Mouse (Mus musculus): Measurements from ENCODE around the gene Vav3. TPM values are rescaled to one million over a fixed set of nuclear protein-coding genes. Genes with fewer than 3 reads are reported as not detected.

Vav3 gene
- polyA plus RNA-seq, 1 experiment, result 2.3 TPM

DNA sequence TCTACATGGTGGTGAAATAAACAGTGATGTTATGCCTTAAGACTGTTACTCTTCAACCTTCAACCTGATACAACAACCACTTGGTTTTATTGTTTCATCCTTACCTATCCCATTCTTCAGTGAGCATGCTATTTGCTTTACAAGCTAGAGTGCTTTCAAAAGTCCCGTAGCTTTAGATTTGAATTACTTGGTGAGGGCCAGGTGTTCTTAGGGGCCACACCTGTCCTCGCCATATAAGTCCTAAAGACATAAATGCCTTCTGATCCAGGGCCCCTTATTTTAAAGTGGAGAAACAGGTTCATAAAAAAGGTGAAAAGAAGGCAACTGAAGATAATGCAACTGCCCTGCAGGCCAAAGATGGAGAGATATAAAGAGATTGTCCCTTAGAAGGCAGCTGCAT is 224.0 kb downstream of the Vav3 start:
- H3K27ac ChIP-seq (ENCODE audit: insufficient read depth, low read length), result no peak overlapping the region
- H3K27me3 ChIP-seq (ENCODE audit: control insufficient read depth, insufficient read depth, low read length, poor library complexity, severe bottlenecking), result peaks cover 1% of the 10 kb centered on the region; the same call in 1 of the 2 replicates
- H3K9ac ChIP-seq (ENCODE audit: low read depth, poor library complexity, severe bottlenecking), result no peak overlapping the region
- peaks cover 3% of the 10 kb centered on the region for H3K4me1 ChIP-seq (ENCODE audit: control insufficient read depth, insufficient read depth, low read length)
- no peak overlapping the region for H3K4me3 ChIP-seq (ENCODE audit: low read depth, low read length)
- no peak for TF ChIP-seq EP300 (IDR thresholded peaks at IDR 0.05; ENCODE audit: insufficient read depth, low read depth, low read length)
- no peaks in the 10 kb centered on the region for H3K36me3 ChIP-seq (ENCODE audit: control insufficient read depth, insufficient read depth, low read length, poor library complexity, severe bottlenecking)
- no peaks in the 10 kb centered on the region for H3K9me3 ChIP-seq (replicated peaks; ENCODE audit: control insufficient read depth, insufficient read depth, low read length, poor library complexity, severe bottlenecking)

DNA sequence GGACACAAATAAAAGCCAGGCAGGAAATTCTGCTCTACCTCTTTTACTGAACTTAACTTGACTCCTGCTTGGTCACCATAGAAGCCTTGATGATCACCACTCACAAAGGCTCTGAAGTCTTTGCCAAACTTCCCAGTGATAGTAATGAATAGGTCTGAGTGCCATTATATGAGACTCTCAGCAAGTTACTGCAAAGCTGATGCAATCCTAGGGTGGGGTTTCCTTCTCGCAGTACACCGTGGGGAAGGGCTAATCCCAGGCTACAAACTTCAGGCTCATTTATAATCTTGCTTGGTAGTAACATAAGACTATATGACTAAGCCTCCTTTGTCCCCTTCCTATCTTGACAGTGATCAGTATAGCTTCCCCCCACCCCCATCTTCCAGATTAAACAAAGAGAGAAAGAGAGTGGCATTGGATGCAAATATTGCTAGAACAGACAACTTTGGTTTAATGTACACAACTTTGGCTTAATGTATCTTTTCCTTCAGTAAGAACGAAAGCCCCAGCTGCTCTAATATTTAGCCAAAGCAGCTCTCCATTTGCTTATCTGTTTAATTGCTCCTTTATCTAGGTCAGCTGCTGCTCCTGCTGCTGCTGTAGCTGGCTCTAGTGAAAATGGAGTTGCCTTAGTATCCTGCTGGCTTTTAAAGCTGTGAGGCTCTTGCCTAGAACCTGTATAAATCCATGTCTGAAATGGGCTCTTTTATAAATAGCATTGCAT is 228.3 kb downstream of the Vav3 start:
- H3K4me1 ChIP-seq (ENCODE audit: control insufficient read depth, insufficient read depth, low read length), result peaks cover 3% of the 10 kb centered on the region
- TF ChIP-seq CTCF (IDR thresholded peaks at IDR 0.05; ENCODE audit: low read depth, low read length), result no peak
- no peak for TF ChIP-seq POLR2A (IDR thresholded peaks at IDR 0.05; ENCODE audit: insufficient read depth, low read length)
- no peak for TF ChIP-seq EP300 (IDR thresholded peaks at IDR 0.05; ENCODE audit: insufficient read depth, low read depth, low read length)
- peak overlapping the region; percentile 77 for H3K27ac ChIP-seq (ENCODE audit: insufficient read depth, low read length)
- H3K9ac ChIP-seq (ENCODE audit: low read depth, poor library complexity, severe bottlenecking), result no peak overlapping the region
- H3K9me3 ChIP-seq (replicated peaks; ENCODE audit: control insufficient read depth, insufficient read depth, low read length, poor library complexity, severe bottlenecking), result no peaks in the 10 kb centered on the region
- H3K27me3 ChIP-seq (ENCODE audit: control insufficient read depth, insufficient read depth, low read length, poor library complexity, severe bottlenecking), result no peaks in the 10 kb centered on the region
- H3K36me3 ChIP-seq (ENCODE audit: control insufficient read depth, insufficient read depth, low read length, poor library complexity, severe bottlenecking), result no peaks in the 10 kb centered on the region
- no peak overlapping the region for H3K4me3 ChIP-seq (ENCODE audit: low read depth, low read length)

DNA sequence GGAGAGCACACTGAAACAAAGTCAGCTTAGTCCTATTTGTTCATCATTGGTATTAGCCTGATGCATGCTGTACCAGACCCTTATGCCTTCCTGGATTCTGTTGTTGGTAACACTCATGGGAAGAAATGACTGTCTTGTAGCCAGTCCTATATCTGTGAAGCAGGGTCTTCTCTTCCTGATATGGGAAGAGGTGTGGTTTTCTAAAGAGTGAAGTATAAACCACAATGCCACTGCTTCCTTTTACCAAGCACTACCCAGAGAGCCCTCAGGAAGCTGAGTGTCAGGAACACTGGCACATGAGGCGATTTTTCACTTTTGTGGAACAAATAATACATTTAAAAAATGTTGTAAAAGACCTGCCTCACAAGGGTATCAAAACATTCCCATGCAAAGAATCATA is 231.0 kb downstream of the Vav3 start:
- no peak overlapping the region for H3K4me3 ChIP-seq (ENCODE audit: low read depth, low read length)
- H3K27ac ChIP-seq (ENCODE audit: insufficient read depth, low read length), result no peak overlapping the region
- H3K4me1 ChIP-seq (ENCODE audit: control insufficient read depth, insufficient read depth, low read length), result peaks cover 3% of the 10 kb centered on the region
- no peaks in the 10 kb centered on the region for H3K27me3 ChIP-seq (ENCODE audit: control insufficient read depth, insufficient read depth, low read length, poor library complexity, severe bottlenecking)
- TF ChIP-seq POLR2A (IDR thresholded peaks at IDR 0.05; ENCODE audit: insufficient read depth, low read length) (no peak), EP300 (IDR thresholded peaks at IDR 0.05; ENCODE audit: insufficient read depth, low read depth, low read length) (no peak), CTCF (IDR thresholded peaks at IDR 0.05; ENCODE audit: low read depth, low read length) (no peak)
- H3K9ac ChIP-seq (ENCODE audit: low read depth, poor library complexity, severe bottlenecking), result no peak overlapping the region
- no peaks in the 10 kb centered on the region for H3K9me3 ChIP-seq (replicated peaks; ENCODE audit: control insufficient read depth, insufficient read depth, low read length, poor library complexity, severe bottlenecking)
- H3K36me3 ChIP-seq (ENCODE audit: control insufficient read depth, insufficient read depth, low read length, poor library complexity, severe bottlenecking), result no peaks in the 10 kb centered on the region

DNA sequence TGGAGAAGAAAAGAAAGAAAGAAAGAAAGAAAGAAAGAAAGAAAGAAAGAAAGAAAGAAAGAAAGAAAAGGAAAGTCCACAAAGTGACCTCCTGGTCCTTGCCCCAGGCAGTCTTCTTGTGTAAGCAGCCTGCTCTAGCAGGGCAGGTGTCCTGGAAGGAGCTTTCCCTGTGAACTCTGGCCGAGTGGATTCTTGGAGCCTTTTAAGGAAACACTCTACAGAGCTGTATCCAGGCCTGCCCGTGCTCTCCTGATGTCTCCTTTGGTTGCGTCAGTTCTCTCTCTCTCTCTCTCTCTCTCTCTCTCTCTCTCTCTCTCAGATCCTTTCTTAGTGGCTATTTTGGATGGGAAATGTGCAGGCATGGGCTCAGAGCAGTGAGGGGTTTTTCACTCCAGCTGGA is 232.4 kb downstream of the Vav3 start:
- H3K4me3 ChIP-seq (ENCODE audit: low read depth, low read length), result no peak overlapping the region
- H3K27ac ChIP-seq (ENCODE audit: insufficient read depth, low read length), result no peak overlapping the region
- H3K9ac ChIP-seq (ENCODE audit: low read depth, poor library complexity, severe bottlenecking), result no peak overlapping the region
- H3K9me3 ChIP-seq (replicated peaks; ENCODE audit: control insufficient read depth, insufficient read depth, low read length, poor library complexity, severe bottlenecking), result no peaks in the 10 kb centered on the region
- no peaks in the 10 kb centered on the region for H3K36me3 ChIP-seq (ENCODE audit: control insufficient read depth, insufficient read depth, low read length, poor library complexity, severe bottlenecking)
- no peak for TF ChIP-seq EP300 (IDR thresholded peaks at IDR 0.05; ENCODE audit: insufficient read depth, low read depth, low read length)
- no peak for TF ChIP-seq POLR2A (IDR thresholded peaks at IDR 0.05; ENCODE audit: insufficient read depth, low read length)
- peaks cover 3% of the 10 kb centered on the region for H3K4me1 ChIP-seq (ENCODE audit: control insufficient read depth, insufficient read depth, low read length)
- no peaks in the 10 kb centered on the region for H3K27me3 ChIP-seq (ENCODE audit: control insufficient read depth, insufficient read depth, low read length, poor library complexity, severe bottlenecking)

DNA sequence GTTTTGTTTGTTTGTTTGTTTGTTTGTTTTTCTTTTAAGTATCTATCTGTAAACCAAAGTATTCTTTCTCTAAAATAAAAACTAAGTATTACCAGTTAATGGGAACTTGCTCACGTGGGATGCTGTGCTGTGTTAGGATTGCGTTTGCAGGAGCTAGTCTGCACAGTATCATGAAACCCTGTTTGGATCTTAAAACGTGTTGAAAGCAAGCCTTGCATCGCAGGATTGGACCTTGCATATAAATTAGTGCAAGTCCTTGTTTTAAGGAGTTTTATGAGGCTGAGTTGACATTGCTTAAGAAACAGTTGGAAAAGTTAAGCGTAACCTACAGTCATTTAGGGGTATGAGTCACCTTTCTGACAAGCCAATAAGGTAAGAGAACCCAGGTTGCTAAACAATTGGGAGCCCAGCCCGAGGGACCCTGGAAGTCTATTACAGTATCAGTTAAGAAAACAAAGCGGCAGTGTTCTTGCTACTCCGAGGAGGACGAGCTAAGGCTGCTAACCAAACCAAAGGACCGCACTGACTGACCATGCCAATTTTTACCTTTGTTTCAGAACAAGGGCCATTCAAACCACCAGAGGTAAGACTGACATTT is 233.2 kb downstream of the Vav3 start:
- no peak for TF ChIP-seq EP300 (IDR thresholded peaks at IDR 0.05; ENCODE audit: insufficient read depth, low read depth, low read length)
- no peak for TF ChIP-seq CTCF (IDR thresholded peaks at IDR 0.05; ENCODE audit: low read depth, low read length)
- no peak for TF ChIP-seq POLR2A (IDR thresholded peaks at IDR 0.05; ENCODE audit: insufficient read depth, low read length)
- no peaks in the 10 kb centered on the region for H3K9me3 ChIP-seq (replicated peaks; ENCODE audit: control insufficient read depth, insufficient read depth, low read length, poor library complexity, severe bottlenecking)
- H3K9ac ChIP-seq (ENCODE audit: low read depth, poor library complexity, severe bottlenecking), result no peak overlapping the region
- no peaks in the 10 kb centered on the region for H3K36me3 ChIP-seq (ENCODE audit: control insufficient read depth, insufficient read depth, low read length, poor library complexity, severe bottlenecking)
- no peak overlapping the region for H3K27ac ChIP-seq (ENCODE audit: insufficient read depth, low read length)
- no peak overlapping the region for H3K4me3 ChIP-seq (ENCODE audit: low read depth, low read length)
- H3K27me3 ChIP-seq (ENCODE audit: control insufficient read depth, insufficient read depth, low read length, poor library complexity, severe bottlenecking), result no peaks in the 10 kb centered on the region
- H3K4me1 ChIP-seq (ENCODE audit: control insufficient read depth, insufficient read depth, low read length), result peaks cover 3% of the 10 kb centered on the region

DNA sequence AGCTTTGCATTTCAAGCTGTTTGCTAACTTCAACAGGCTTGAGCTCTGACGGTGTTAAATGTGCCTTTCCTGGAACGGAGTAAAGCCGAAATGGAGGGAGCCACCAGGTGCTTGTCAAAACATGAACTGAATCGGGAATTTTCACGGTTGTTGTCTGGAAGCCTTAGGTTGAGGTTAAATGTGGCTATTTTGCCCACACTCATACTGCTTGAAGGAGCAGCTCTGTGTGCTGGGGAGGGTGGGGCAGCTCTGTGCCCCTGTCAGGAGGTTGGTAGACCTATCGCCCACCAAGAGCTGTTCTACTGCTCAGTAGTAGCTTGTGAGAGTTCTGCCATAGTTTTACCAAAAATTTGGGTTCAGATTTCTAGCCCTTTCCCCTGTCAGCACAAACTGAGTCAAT is 233.7 kb downstream of the Vav3 start:
- Histone ChIP-seq H3K36me3 (ENCODE audit: control insufficient read depth, insufficient read depth, low read length, poor library complexity, severe bottlenecking) (no peaks in the 10 kb centered on the region), H3K27me3 (ENCODE audit: control insufficient read depth, insufficient read depth, low read length, poor library complexity, severe bottlenecking) (no peaks in the 10 kb centered on the region), H3K4me3 (ENCODE audit: low read depth, low read length) (no peak overlapping the region), H3K4me1 (ENCODE audit: control insufficient read depth, insufficient read depth, low read length) (no peaks in the 10 kb centered on the region), H3K27ac (ENCODE audit: insufficient read depth, low read length) (no peak overlapping the region), H3K9me3 (replicated peaks; ENCODE audit: control insufficient read depth, insufficient read depth, low read length, poor library complexity, severe bottlenecking) (no peaks in the 10 kb centered on the region), H3K9ac (ENCODE audit: low read depth, poor library complexity, severe bottlenecking) (no peak overlapping the region)
- no peak for TF ChIP-seq EP300 (IDR thresholded peaks at IDR 0.05; ENCODE audit: insufficient read depth, low read depth, low read length)
- TF ChIP-seq CTCF (IDR thresholded peaks at IDR 0.05; ENCODE audit: low read depth, low read length), result no peak
- TF ChIP-seq POLR2A (IDR thresholded peaks at IDR 0.05; ENCODE audit: insufficient read depth, low read length), result no peak
